Comparison of ENCODE assay signal across 12 mouse cellular contexts in genomic region chr10:11517122-11517521, GRCm38 (mm10).
A peak's percentile ranks its signal among the peaks of the same experiment; 100 is the strongest.
DNase-seq lines count a peak whose midpoint lies in the region; ATAC-seq and TF ChIP-seq lines count a peak whose summit lies in the region.
"Had no signal": no experiment of that assay in that cellular context is flagged by ENCODE, and none has a peak within 500 bp of the region (broad histone marks: within the 10 kb centered on the region; RNA-seq: fewer than 3 reads in every experiment).

No protein-coding gene starts in this region.

- no peak overlapping the region for H3K4me2 ChIP-seq in forebrain, embryonic 11.5 days (ENCODE audit: low read depth, low read length, severe bottlenecking)
- H3K4me2 ChIP-seq in forebrain, embryonic 13.5 days, result no peak overlapping the region
- H3K4me2 ChIP-seq in liver, postnatal 0 days (ENCODE audit: low read depth, low read length), result no peak overlapping the region
- no peak overlapping the region for H3K4me2 ChIP-seq in heart, embryonic 12.5 days

- H3K4me3 ChIP-seq in forebrain, embryonic 11.5 days (ENCODE audit: low read depth, low read length), result no peak overlapping the region
- no peak overlapping the region for H3K4me3 ChIP-seq in forebrain, embryonic 13.5 days
- H3K4me3 ChIP-seq in liver, postnatal 0 days (ENCODE audit: low read depth, low read length), result no peak overlapping the region
- H3K4me3 ChIP-seq in ES-Bruce4 (ENCODE audit: low read depth, low read length), result no peak overlapping the region
- H3K4me3 ChIP-seq in heart, embryonic 12.5 days, result no peak overlapping the region
- H3K4me3 ChIP-seq: forebrain, embryonic 10.5 days; myocyte had no signal

- no peaks in the 10 kb centered on the region for H3K36me3 ChIP-seq in forebrain, embryonic 11.5 days (ENCODE audit: control insufficient read depth, insufficient read depth, low read length)
- H3K36me3 ChIP-seq in forebrain, embryonic 13.5 days (ENCODE audit: poor library complexity, severe bottlenecking), result no peaks in the 10 kb centered on the region
- H3K36me3 ChIP-seq in liver, postnatal 0 days (replicated peaks; ENCODE audit: insufficient read depth, low read length), result no peaks in the 10 kb centered on the region
- no peaks in the 10 kb centered on the region for H3K36me3 ChIP-seq in ES-Bruce4 (ENCODE audit: control insufficient read depth, insufficient read depth, low read length, poor library complexity, severe bottlenecking)
- no peaks in the 10 kb centered on the region for H3K36me3 ChIP-seq in heart, embryonic 12.5 days
- H3K36me3 ChIP-seq: forebrain, embryonic 10.5 days had no signal

- no peaks in the 10 kb centered on the region for H3K4me1 ChIP-seq in forebrain, embryonic 11.5 days (replicated peaks; ENCODE audit: control insufficient read depth, insufficient read depth, low read length)
- H3K4me1 ChIP-seq in forebrain, embryonic 13.5 days, result no peaks in the 10 kb centered on the region
- H3K4me1 ChIP-seq in liver, postnatal 0 days (ENCODE audit: insufficient read depth), result no peaks in the 10 kb centered on the region
- H3K4me1 ChIP-seq in ES-Bruce4 (ENCODE audit: control insufficient read depth, insufficient read depth, low read length), result no peaks in the 10 kb centered on the region
- H3K4me1 ChIP-seq in heart, embryonic 12.5 days (replicated peaks), result no peaks in the 10 kb centered on the region
- H3K4me1 ChIP-seq: forebrain, embryonic 10.5 days had no signal

- H3K27me3 ChIP-seq in forebrain, embryonic 11.5 days (ENCODE audit: control insufficient read depth, insufficient read depth, low read length), result no peaks in the 10 kb centered on the region
- no peaks in the 10 kb centered on the region for H3K27me3 ChIP-seq in forebrain, embryonic 13.5 days
- no peaks in the 10 kb centered on the region for H3K27me3 ChIP-seq in liver, postnatal 0 days (ENCODE audit: insufficient read depth, low read length)
- no peaks in the 10 kb centered on the region for H3K27me3 ChIP-seq in ES-Bruce4 (ENCODE audit: control insufficient read depth, insufficient read depth, low read length, poor library complexity, severe bottlenecking)
- no peaks in the 10 kb centered on the region for H3K27me3 ChIP-seq in heart, embryonic 12.5 days (replicated peaks)

- no peak overlapping the region for H3K9ac ChIP-seq in forebrain, embryonic 11.5 days (ENCODE audit: low read length)
- H3K9ac ChIP-seq in forebrain, embryonic 13.5 days, result no peak overlapping the region
- no peak overlapping the region for H3K9ac ChIP-seq in liver, postnatal 0 days (replicated peaks)
- H3K9ac ChIP-seq in ES-Bruce4 (ENCODE audit: low read depth, poor library complexity, severe bottlenecking), result no peak overlapping the region
- no peak overlapping the region for H3K9ac ChIP-seq in heart, embryonic 12.5 days

- no peak overlapping the region for H3K27ac ChIP-seq in forebrain, embryonic 11.5 days (ENCODE audit: low read depth, low read length)
- H3K27ac ChIP-seq in forebrain, embryonic 13.5 days, result no peak overlapping the region
- no peak overlapping the region for H3K27ac ChIP-seq in liver, postnatal 0 days (ENCODE audit: low read depth)
- no peak overlapping the region for H3K27ac ChIP-seq in ES-Bruce4 (ENCODE audit: insufficient read depth, low read length)
- H3K27ac ChIP-seq in heart, embryonic 12.5 days (ENCODE audit: poor library complexity, severe bottlenecking), result no peak overlapping the region
- H3K27ac ChIP-seq: forebrain, embryonic 10.5 days; macrophage had no signal

- DNase-seq in forebrain, embryonic 11.5 days (ENCODE audit: low spot score), result peak; percentile 57
- DNase-seq in liver, result peak; percentile 6
- DNase-seq in liver, postnatal 0 days, result no peak
- peak; percentile 15 for DNase-seq in brain, adult 2 months (ENCODE audit: low read depth, low spot score)
- no peak for DNase-seq in right cerebral cortex, postnatal 25 days

- no peak for TF ChIP-seq POLR2A in ES-Bruce4 (IDR thresholded peaks at IDR 0.05; ENCODE audit: insufficient read depth, low read length)

- no peak for TF ChIP-seq EP300 in liver, postnatal 0 days (IDR thresholded peaks at IDR 0.05; ENCODE audit: low read depth)
- no peak for TF ChIP-seq EP300 in ES-Bruce4 (IDR thresholded peaks at IDR 0.05; ENCODE audit: insufficient read depth, low read depth, low read length)

- WGBS in forebrain, embryonic 11.5 days, result 49% methylated on average over 2 of the region's 2 CpGs
- WGBS in forebrain, embryonic 13.5 days, result 59% methylated on average over 2 of the region's 2 CpGs
- 40% methylated on average over 2 of the region's 2 CpGs for WGBS in liver, postnatal 0 days (ENCODE audit: insufficient replicate concordance)
- 57% methylated on average over 2 of the region's 2 CpGs for WGBS in heart, embryonic 12.5 days

- no peak for ATAC-seq in forebrain, embryonic 11.5 days (replicated peaks; ENCODE audit: low FRiP score)
- no peak for ATAC-seq in forebrain, embryonic 13.5 days
- ATAC-seq in liver, postnatal 0 days, result no peak
- ATAC-seq in heart, embryonic 12.5 days (ENCODE audit: insufficient number of reproducible peaks, low FRiP score), result no peak
- ATAC-seq: CD4-positive, CD25-positive, alpha-beta regulatory T cell, adult 4 months had no signal

- no peak; the same call in 1 of the 2 replicates for TF ChIP-seq CTCF in liver, postnatal 0 days (IDR thresholded peaks at IDR 0.05; ENCODE audit: low read depth)
- TF ChIP-seq CTCF in ES-Bruce4 (IDR thresholded peaks at IDR 0.05; ENCODE audit: low read depth, low read length), result peak; percentile 55

- no peaks in the 10 kb centered on the region for H3K9me3 ChIP-seq in forebrain, embryonic 11.5 days (ENCODE audit: control insufficient read depth, low read length)
- no peaks in the 10 kb centered on the region for H3K9me3 ChIP-seq in forebrain, embryonic 13.5 days (replicated peaks)
- H3K9me3 ChIP-seq in liver, postnatal 0 days (ENCODE audit: low read length), result no peaks in the 10 kb centered on the region
- no peaks in the 10 kb centered on the region for H3K9me3 ChIP-seq in ES-Bruce4 (replicated peaks; ENCODE audit: control insufficient read depth, insufficient read depth, low read length, poor library complexity, severe bottlenecking)
- no peaks in the 10 kb centered on the region for H3K9me3 ChIP-seq in heart, embryonic 12.5 days (replicated peaks)
- H3K9me3 ChIP-seq: forebrain, embryonic 10.5 days had no signal

Comparison
In these comparisons a context has a peak if more than half of its experiments do, and no peak if none do; other contexts are left out.
1. DNase-seq: peak in forebrain, embryonic 11.5 days (single experiment), liver (single experiment) and brain, adult 2 months (single experiment); none in liver, postnatal 0 days (single experiment) and right cerebral cortex, postnatal 25 days (single experiment).